Mouse (Mus musculus) limb, embryonic 12.5 days (tissue): ENCODE measurements around the gene Dtnb. TPM values are rescaled to one million over a fixed set of nuclear protein-coding genes. Genes with fewer than 3 reads are reported as not detected.

Experiments used
- ATAC-seq: fragments of 200-750 bp; cut with Nextera tagmentation; 2 replicates; pipeline ENCODE4 v1.8.0; 2017; ENCODE audit warnings: low read depth, moderate TSS enrichment; ENCODE audit not compliant: insufficient number of reproducible peaks, insufficient read depth, low FRiP score, low TSS enrichment
- H3K27ac ChIP-seq: fragments of 300-500 bp; sonication (generic); 2 replicates; pipeline ENCODE4 v1.5.1; 2016; ENCODE audit warnings: mild to moderate bottlenecking, moderate library complexity
- H3K27me3 ChIP-seq: fragments of 300-500 bp; sonication (generic); 2 replicates; pipeline ENCODE4 v1.6.1; 2016; ENCODE audit warnings: mild to moderate bottlenecking, moderate library complexity
- H3K36me3 ChIP-seq: fragments of 300-500 bp; sonication (generic); 2 replicates; pipeline ENCODE4 v1.6.1; 2016; ENCODE audit warnings: mild to moderate bottlenecking, moderate library complexity
- H3K4me1 ChIP-seq: fragments of 300-500 bp; sonication (generic); replicated peaks from 2 replicates; pipeline ENCODE4 v1.6.1; 2016
- H3K4me2 ChIP-seq: fragments of 300-500 bp; sonication (generic); 2 replicates; pipeline ENCODE4 v1.6.1; 2016; ENCODE audit warnings: mild to moderate bottlenecking, moderate library complexity
- H3K4me3 ChIP-seq: fragments of 300-500 bp; sonication (generic); replicated peaks from 2 replicates; pipeline ENCODE4 v1.5.1; 2016; ENCODE audit warnings: mild to moderate bottlenecking
- H3K9ac ChIP-seq: fragments of 300-500 bp; sonication (generic); replicated peaks from 2 replicates; pipeline ENCODE4 v1.6.1; 2016; ENCODE audit warnings: mild to moderate bottlenecking, moderate library complexity
- H3K9me3 ChIP-seq: fragments of 300-500 bp; sonication (generic); 2 replicates; pipeline ENCODE4 v1.6.1; 2016; ENCODE audit warnings: mild to moderate bottlenecking, moderate library complexity
- WGBS: fragments of 180-500 bp; shearing (Covaris S2); methylation state at CpG from one replicate; pipeline ENCODE4 v1.1.7; 2016; 5-methylcytosine and 5-hydroxymethylcytosine counted together
- polyA plus RNA-seq: library from polyadenylated mRNA; unstranded; fragments of >200 nt; fragmentation: Nextera tagmentation; extraction: Ambion mirVana; gene quantifications from 2 replicates; pipeline ENCODE4 v1.2.1, GENCODE M21; 2016

Dtnb gene
- polyA plus RNA-seq, 1 experiment from 2014 or later, result 47.6 TPM

DNA sequence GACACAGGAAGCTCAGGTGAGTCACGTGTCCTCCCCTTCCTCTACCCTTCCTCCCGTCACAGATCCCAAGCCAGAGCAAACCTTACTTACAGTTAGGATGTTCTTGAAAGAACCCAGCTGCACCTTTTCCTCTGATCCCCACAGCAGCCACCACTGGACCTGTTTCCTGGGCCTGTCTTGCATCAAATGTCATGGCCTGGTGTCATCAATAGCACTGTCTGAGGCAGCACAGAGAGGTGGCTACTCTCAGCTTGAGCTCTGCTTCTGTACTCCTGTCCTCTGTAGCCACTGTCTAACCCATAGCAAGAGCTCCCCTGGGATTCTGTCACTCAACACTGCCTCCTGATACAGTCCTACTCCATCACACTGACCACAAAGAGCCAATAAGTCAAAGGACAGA, 207.5 kb downstream of the Dtnb start:
- H3K27ac ChIP-seq, result no peak overlapping the region
- no peak for ATAC-seq
- no peak overlapping the region for H3K9ac ChIP-seq
- H3K4me1 ChIP-seq, result peaks cover 44% of the 10 kb centered on the region
- peaks cover 8% of the 10 kb centered on the region; the same call in 1 of the 2 replicates for H3K36me3 ChIP-seq
- no peaks in the 10 kb centered on the region for H3K27me3 ChIP-seq
- no peaks in the 10 kb centered on the region for H3K9me3 ChIP-seq
- no peak overlapping the region for H3K4me3 ChIP-seq
- 72% methylated on average over 2 of the region's 2 CpGs for WGBS
- H3K4me2 ChIP-seq, result no peak overlapping the region

- Histone ChIP-seq H3K4me2 (0 out of 2 replicates have a peak overlapping the region, but pooled peaks have one; percentile 21), H3K36me3 (peaks cover 8% of the 10 kb centered on the region; the same call in 1 of the 2 replicates), H3K4me3 (no peak overlapping the region), H3K27me3 (no peaks in the 10 kb centered on the region), H3K4me1 (peaks cover 45% of the 10 kb centered on the region), H3K9ac (no peak overlapping the region), H3K27ac (peak overlapping the region; percentile 85), H3K9me3 (no peaks in the 10 kb centered on the region)
- peak; percentile 38; the same call in 1 of the 2 replicates for ATAC-seq
- 16% methylated on average over 8 of the region's 8 CpGs for WGBS
These were observed 208.3 kb downstream of the Dtnb start for GRCm38 (mm10) chr12:3780405-3780891.

- Histone ChIP-seq H3K4me3 (no peak overlapping the region), H3K9me3 (no peaks in the 10 kb centered on the region), H3K4me2 (0 out of 2 replicates have a peak overlapping the region, but pooled peaks have one; percentile 21), H3K27me3 (no peaks in the 10 kb centered on the region), H3K4me1 (peaks cover 45% of the 10 kb centered on the region), H3K36me3 (peaks cover 5% of the 10 kb centered on the region; the same call in 1 of the 2 replicates), H3K27ac (peak overlapping the region; percentile 85), H3K9ac (no peak overlapping the region)
- WGBS, result 47% methylated on average over 7 of the region's 7 CpGs
- ATAC-seq, result peak; percentile 44
These were observed 208.8 kb downstream of the Dtnb start for GRCm38 (mm10) chr12:3780931-3781471.

GRCm38 (mm10) chr12:3781482-3781881, 209.3 kb downstream of the Dtnb start:
- Histone ChIP-seq H3K4me2 (0 out of 2 replicates have a peak overlapping the region, but pooled peaks have one; percentile 21), H3K4me3 (no peak overlapping the region), H3K27ac (peak overlapping the region; percentile 85), H3K27me3 (no peaks in the 10 kb centered on the region), H3K9ac (no peak overlapping the region), H3K9me3 (no peaks in the 10 kb centered on the region), H3K4me1 (peaks cover 45% of the 10 kb centered on the region), H3K36me3 (peaks cover under 1% of the 10 kb centered on the region; the same call in 1 of the 2 replicates)
- peak; percentile 80 for ATAC-seq
- 9% methylated on average over 8 of the region's 8 CpGs for WGBS

DNA sequence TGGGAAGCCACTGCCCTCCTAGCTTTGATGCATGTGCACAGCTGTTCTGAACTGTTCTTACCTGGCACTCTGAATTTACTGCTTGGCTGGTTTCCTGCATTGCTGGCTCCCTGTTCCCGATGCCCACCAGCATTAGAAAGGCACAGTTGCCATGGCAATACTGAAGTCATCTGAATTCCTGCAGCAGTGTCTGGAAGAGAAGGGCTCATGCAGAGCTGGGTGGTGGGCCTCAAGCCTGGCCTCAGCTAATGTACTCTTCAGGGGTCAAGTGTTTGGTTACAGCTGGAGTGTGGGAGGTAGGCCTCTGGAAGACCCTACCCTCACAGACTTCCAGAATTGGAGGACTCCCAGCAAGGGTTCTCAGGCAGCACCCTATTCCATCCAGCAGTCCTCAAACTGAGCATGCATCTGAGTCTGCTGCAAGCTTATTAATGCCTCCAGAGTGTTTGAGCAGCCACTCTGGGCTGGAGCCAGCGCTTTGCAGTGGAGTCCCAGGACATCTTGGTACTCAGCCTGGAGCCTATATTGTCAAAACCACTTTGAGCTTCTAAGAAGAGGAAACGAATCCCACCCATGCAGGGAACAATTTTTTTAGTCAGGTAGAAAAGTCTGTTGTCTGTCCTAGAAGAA, 211.1 kb downstream of the Dtnb start:
- ATAC-seq, result no peak
- peak overlapping the region; percentile 35; the same call in 1 of the 2 replicates for H3K27ac ChIP-seq
- no peak overlapping the region for H3K9ac ChIP-seq

DNA sequence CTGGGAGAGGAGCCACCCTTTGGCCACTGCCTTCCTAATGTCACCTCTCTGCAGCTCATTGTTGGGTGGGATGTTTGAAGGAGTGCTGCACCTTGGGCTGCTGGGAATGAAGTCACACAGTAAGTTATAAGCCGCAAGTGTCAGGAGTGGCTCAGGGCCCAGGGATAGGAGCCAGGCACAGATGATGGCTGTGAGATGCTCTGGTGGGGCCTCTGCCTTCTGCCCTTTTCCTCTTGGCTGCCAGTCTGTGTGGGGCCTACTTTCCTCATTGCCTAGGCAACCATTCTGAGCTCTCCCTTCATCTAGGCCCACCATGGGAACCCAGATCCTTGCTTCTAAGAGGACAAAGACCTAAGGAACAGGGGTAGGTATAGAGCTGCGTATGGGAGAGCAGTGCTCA, 212.1 kb downstream of the Dtnb start:
- Histone ChIP-seq H3K27ac (no peak overlapping the region), H3K9me3 (no peaks in the 10 kb centered on the region), H3K4me1 (peaks cover 71% of the 10 kb centered on the region), H3K9ac (no peak overlapping the region), H3K4me2 (no peak overlapping the region), H3K36me3 (no peaks in the 10 kb centered on the region), H3K4me3 (no peak overlapping the region), H3K27me3 (no peaks in the 10 kb centered on the region)
- no peak for ATAC-seq
- WGBS, result 98% methylated on average over 2 of the region's 2 CpGs

More for the DNA sequence above, 211.1 kb downstream of the Dtnb start:
- H3K4me3 ChIP-seq, result no peak overlapping the region
- no peaks in the 10 kb centered on the region for H3K9me3 ChIP-seq
- peaks cover 63% of the 10 kb centered on the region for H3K4me1 ChIP-seq
- H3K27me3 ChIP-seq, result no peaks in the 10 kb centered on the region
- no peak overlapping the region for H3K4me2 ChIP-seq
- 55% methylated on average over 3 of the region's 3 CpGs for WGBS
- no peaks in the 10 kb centered on the region for H3K36me3 ChIP-seq

DNA sequence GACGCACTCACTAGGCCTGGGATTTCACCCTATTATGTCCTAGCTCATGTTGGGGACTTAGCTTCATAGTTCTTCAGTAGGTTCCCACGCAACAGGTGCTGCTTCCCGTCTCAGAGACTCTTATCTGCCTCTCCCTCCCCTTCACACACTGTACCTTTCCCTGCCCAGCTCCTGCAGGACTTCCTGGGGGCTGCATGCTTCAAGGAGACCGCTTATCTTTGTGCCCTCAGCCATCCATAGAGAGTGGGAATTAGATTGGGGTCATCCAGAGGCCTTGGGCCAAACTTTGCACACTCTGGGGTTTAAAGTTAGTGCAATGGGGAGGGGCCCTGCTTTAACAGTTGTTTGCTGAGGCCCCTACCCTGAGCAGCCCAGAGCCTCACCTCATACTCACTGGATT, 212.5 kb downstream of the Dtnb start:
- Histone ChIP-seq H3K4me1 (peaks cover 73% of the 10 kb centered on the region), H3K4me3 (no peak overlapping the region), H3K4me2 (no peak overlapping the region), H3K9me3 (no peaks in the 10 kb centered on the region), H3K27ac (no peak overlapping the region), H3K9ac (no peak overlapping the region), H3K27me3 (no peaks in the 10 kb centered on the region), H3K36me3 (no peaks in the 10 kb centered on the region)
- WGBS, result 62% methylated on average over 4 of the region's 4 CpGs
- ATAC-seq, result no peak

- no peak overlapping the region for H3K4me3 ChIP-seq
- H3K27ac ChIP-seq, result peak overlapping the region; percentile 78; the same call in 1 of the 2 replicates
- no peaks in the 10 kb centered on the region for H3K27me3 ChIP-seq
- H3K9ac ChIP-seq, result no peak overlapping the region
- H3K4me2 ChIP-seq, result no peak overlapping the region
- WGBS, result 39% methylated on average over 3 of the region's 3 CpGs
- no peaks in the 10 kb centered on the region for H3K9me3 ChIP-seq
- no peaks in the 10 kb centered on the region for H3K36me3 ChIP-seq
- ATAC-seq, result no peak
- peaks cover 54% of the 10 kb centered on the region for H3K4me1 ChIP-seq
These were observed 214.9 kb downstream of the Dtnb start for GRCm38 (mm10) chr12:3787041-3787440.

DNA sequence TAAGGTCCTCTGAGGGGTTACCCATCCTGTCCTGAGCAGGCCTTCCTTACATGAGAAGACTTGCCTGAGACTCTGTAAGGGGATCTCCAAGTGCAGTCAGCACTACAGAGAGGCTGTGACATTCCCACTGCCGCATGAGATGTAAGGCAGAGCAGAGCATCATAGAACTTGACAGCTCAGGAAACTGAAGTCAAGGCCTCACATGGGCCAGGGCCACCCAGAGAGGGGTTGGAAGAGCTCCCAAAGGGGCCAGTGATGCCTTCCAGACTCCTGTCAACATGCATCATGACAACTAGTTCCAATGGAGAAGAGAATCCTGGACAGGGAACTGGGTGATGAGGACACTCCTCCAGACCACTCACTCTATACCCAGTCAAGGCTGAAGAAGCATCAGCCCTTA, 215.4 kb downstream of the Dtnb start:
- H3K27me3 ChIP-seq, result no peaks in the 10 kb centered on the region
- ATAC-seq, result no peak
- no peaks in the 10 kb centered on the region for H3K36me3 ChIP-seq
- H3K27ac ChIP-seq, result peak overlapping the region; percentile 78
- no peak overlapping the region for H3K4me3 ChIP-seq
- no peaks in the 10 kb centered on the region for H3K9me3 ChIP-seq
- H3K4me1 ChIP-seq, result peaks cover 49% of the 10 kb centered on the region
- no peak overlapping the region for H3K9ac ChIP-seq
- 24% methylated on average over 1 of the region's 1 CpGs for WGBS
- no peak overlapping the region for H3K4me2 ChIP-seq

- Histone ChIP-seq H3K27me3 (no peaks in the 10 kb centered on the region), H3K4me2 (no peak overlapping the region), H3K4me1 (peaks cover 41% of the 10 kb centered on the region), H3K4me3 (no peak overlapping the region), H3K36me3 (no peaks in the 10 kb centered on the region), H3K27ac (peak overlapping the region; percentile 78), H3K9ac (no peak overlapping the region), H3K9me3 (no peaks in the 10 kb centered on the region)
- no peak for ATAC-seq
- 29% methylated on average over 5 of the region's 5 CpGs for WGBS
These were observed 216.4 kb downstream of the Dtnb start for GRCm38 (mm10) chr12:3788421-3789051.

DNA sequence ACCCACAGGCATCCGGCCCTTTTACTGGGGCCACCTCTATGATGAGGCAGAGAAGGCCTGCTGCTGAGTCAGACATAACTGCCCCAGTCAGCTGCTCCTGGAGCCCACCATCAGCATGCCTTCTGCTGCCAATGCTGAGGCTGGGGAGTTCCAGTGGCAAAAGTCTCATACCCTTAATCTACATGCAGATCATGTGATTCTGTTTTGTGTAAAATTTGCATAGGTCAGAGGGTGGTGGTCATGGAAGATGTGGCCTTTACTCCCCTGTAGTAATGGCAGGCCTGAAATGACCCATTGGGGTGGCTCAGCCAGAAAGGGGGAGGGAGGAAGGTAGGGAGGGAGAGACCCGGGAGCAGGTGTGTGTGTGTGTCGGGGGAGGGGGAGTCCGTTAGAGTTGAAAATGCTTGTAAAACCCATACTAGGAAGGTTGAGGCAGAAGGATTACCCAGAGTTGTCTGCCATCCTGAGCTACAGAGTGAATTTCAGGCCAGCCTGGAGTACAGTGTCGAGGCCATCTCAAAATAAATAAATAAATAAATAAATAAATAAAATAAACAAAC, 217.5 kb downstream of the Dtnb start:
- no peak overlapping the region for H3K27ac ChIP-seq
- ATAC-seq, result no peak
- peaks cover 33% of the 10 kb centered on the region for H3K4me1 ChIP-seq
- H3K36me3 ChIP-seq, result no peaks in the 10 kb centered on the region
- 56% methylated on average over 5 of the region's 5 CpGs for WGBS
- H3K4me3 ChIP-seq, result no peak overlapping the region
- H3K27me3 ChIP-seq, result no peaks in the 10 kb centered on the region
- no peak overlapping the region for H3K4me2 ChIP-seq
- no peak overlapping the region for H3K9ac ChIP-seq
- H3K9me3 ChIP-seq, result no peaks in the 10 kb centered on the region
